Mouse (Mus musculus): ENCODE measurements around the gene Llgl2.

GRCm38 (mm10) chr11:115777487-115778335 lies 46.1 kb upstream of the Llgl2 start:
- TF ChIP-seq POLR2A (IDR thresholded peaks at IDR 0.05; ENCODE audit: insufficient read depth, low read depth, low read length) (no peak), CTCF (IDR thresholded peaks at IDR 0.05) (no peak), EP300 (IDR thresholded peaks at IDR 0.05; ENCODE audit: insufficient read depth, low read depth, low read length) (no peak)
